Mouse (Mus musculus) heart, adult 2 months (tissue): ENCODE measurements at regions not wholly inside any gene's neighbourhood (a gene's known extent, or its start where the extent isn't known, plus 50 kb on each side); places are given as distances from the start of the nearest gene placed in this dataset.

ENCODE experiments used
- CTCF ChIP-seq: fragments of 200-600 bp; IDR thresholded peaks from 2 replicates; pipeline ENCODE4 v1.8.1; 2022; ENCODE audit warnings: antibody characterized with exemption, mild to moderate bottlenecking, moderate library complexity
- POLR2A ChIP-seq: fragments of 200-500 bp; IDR thresholded peaks from 2 replicates; pipeline ENCODE4 v1.6.1; 2011; ENCODE audit warnings: mild to moderate bottlenecking, low read depth, low read length, control low read depth; ENCODE audit not compliant: insufficient read depth

DNA sequence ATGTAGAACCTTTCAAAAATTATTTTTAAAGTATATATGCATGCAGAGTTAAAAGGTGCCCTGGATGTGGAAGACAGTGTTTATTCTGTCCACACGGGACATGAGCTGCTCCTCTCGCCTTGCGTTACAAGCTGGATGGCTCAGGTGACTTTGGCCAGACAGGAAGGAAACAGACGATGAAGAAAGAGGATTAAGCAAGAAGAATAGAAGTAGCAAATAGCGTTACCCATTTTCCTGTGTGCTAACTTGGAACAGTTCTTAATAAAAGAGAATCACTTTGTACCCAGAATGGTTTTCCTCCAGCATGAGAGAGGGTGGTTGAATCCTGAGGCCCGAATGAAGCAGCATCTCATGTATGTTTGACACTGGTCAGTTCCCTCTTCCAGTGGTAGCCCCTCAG is 85.4 kb downstream of the 1700020N01Rik start:
- TF ChIP-seq CTCF (no peak), POLR2A (no peak)
